Mouse (Mus musculus) brain, embryonic 18.5 days (tissue): ENCODE measurements around the gene Inafm2.

ENCODE experiments used
- DNase-seq: peaks from one replicate; pipeline ENCODE4 v3.0.0-alpha.2; 2012; ENCODE audit warnings: low read depth, low spot score

The Inafm2 gene

GRCm38 (mm10) chr2:118725511-118725910 lies 20.0 kb upstream of the Inafm2 start:
- no peak for DNase-seq

GRCm38 (mm10) chr2:118726873-118727272 lies 18.7 kb upstream of the Inafm2 start:
- DNase-seq: no peak

- no peak for DNase-seq
Observed at GRCm38 (mm10) chr2:118727911-118728310, 17.6 kb upstream of the Inafm2 start.

GRCm38 (mm10) chr2:118728337-118728736 lies 17.2 kb upstream of the Inafm2 start, which contains the start of gene Plcb2:
TSS of gene Plcb2 (minus strand) at chr2:118728438.
- DNase-seq: no peak

- no peak for DNase-seq
Observed at GRCm38 (mm10) chr2:118729194-118729593, 16.4 kb upstream of the Inafm2 start.

GRCm38 (mm10) chr2:118729816-118730621 lies 15.5 kb upstream of the Inafm2 start:
- no peak for DNase-seq

- DNase-seq: no peak
Observed at GRCm38 (mm10) chr2:118730622-118730915, 15.0 kb upstream of the Inafm2 start.

- no peak for DNase-seq
Observed at GRCm38 (mm10) chr2:118731981-118732380, 13.6 kb upstream of the Inafm2 start.

GRCm38 (mm10) chr2:118733341-118733740 lies 12.2 kb upstream of the Inafm2 start:
- no peak for DNase-seq

- DNase-seq: no peak
Observed at GRCm38 (mm10) chr2:118740341-118740740, 5.2 kb upstream of the Inafm2 start.

GRCm38 (mm10) chr2:118741183-118741582 lies 4.4 kb upstream of the Inafm2 start:
- DNase-seq: no peak

- DNase-seq: no peak
Observed at GRCm38 (mm10) chr2:118743261-118743943, 2.2 kb upstream of the Inafm2 start.

- no peak for DNase-seq
Observed at GRCm38 (mm10) chr2:118744621-118745020, 937 bp upstream of the Inafm2 start.

- no peak for DNase-seq
Observed at GRCm38 (mm10) chr2:118745915-118746901, 650 bp downstream of the Inafm2 start.

- DNase-seq: no peak
Observed at GRCm38 (mm10) chr2:118747301-118747960, 1.9 kb downstream of the Inafm2 start.

GRCm38 (mm10) chr2:118749341-118749884 lies 3.9 kb downstream of the Inafm2 start:
- DNase-seq: no peak

- DNase-seq: no peak
Observed at GRCm38 (mm10) chr2:118750476-118750875, 4.9 kb downstream of the Inafm2 start.

- DNase-seq: no peak
Observed at GRCm38 (mm10) chr2:118751896-118752791, 6.6 kb downstream of the Inafm2 start.

GRCm38 (mm10) chr2:118752792-118753108 lies 7.2 kb downstream of the Inafm2 start:
- no peak for DNase-seq

- DNase-seq: no peak
Observed at GRCm38 (mm10) chr2:118754143-118754542, 8.6 kb downstream of the Inafm2 start.
